Mouse (Mus musculus) thymus, adult 2 months (tissue): ENCODE data around the gene Sema7a. TPM values are rescaled to one million over a fixed set of nuclear protein-coding genes. Genes with fewer than 3 reads are reported as not detected.

ENCODE experiments used
- DNase-seq: peaks from one replicate; pipeline ENCODE4 v3.0.0; 2021
- H3K27ac ChIP-seq: fragments of 200-500 bp; 2 replicates; pipeline ENCODE4 v1.5.1; 2012; ENCODE audit warnings: low read length, control low read depth; ENCODE audit not compliant: control insufficient read depth, insufficient read depth
- H3K27me3 ChIP-seq: fragments of 200-500 bp; 2 replicates; pipeline ENCODE4 v1.6.1; 2012; ENCODE audit warnings: mild to moderate bottlenecking, low read length, moderate library complexity, mixed read lengths; ENCODE audit not compliant: control insufficient read depth, insufficient read depth
- H3K36me3 ChIP-seq: fragments of 200-500 bp; 2 replicates; pipeline ENCODE4 v1.6.1; 2012; ENCODE audit warnings: mild to moderate bottlenecking, low read length, moderate library complexity; ENCODE audit not compliant: control insufficient read depth, insufficient read depth
- H3K4me1 ChIP-seq: fragments of 200-500 bp; replicated peaks from 2 replicates; pipeline ENCODE4 v1.6.1; 2012; ENCODE audit warnings: low read length; ENCODE audit not compliant: control insufficient read depth, insufficient read depth
- H3K4me3 ChIP-seq: fragments of 200-500 bp; 2 replicates; pipeline ENCODE4 v1.5.1; 2012; ENCODE audit warnings: mild to moderate bottlenecking, low read length, control low read depth, moderate library complexity; ENCODE audit not compliant: control insufficient read depth, insufficient read depth
- CTCF ChIP-seq: fragments of 200-500 bp; IDR thresholded peaks from 2 replicates; pipeline ENCODE4 v1.5.1; 2012; ENCODE audit warnings: mild to moderate bottlenecking, control low read depth, low read length, moderate library complexity, borderline replicate concordance; ENCODE audit not compliant: control insufficient read depth, poor library complexity, insufficient read depth; ENCODE audit errors: extremely low read depth
- POLR2A ChIP-seq: fragments of 200-500 bp; IDR thresholded peaks from 2 replicates; pipeline ENCODE4 v1.6.1; 2012; ENCODE audit warnings: mild to moderate bottlenecking, low read length, control low read depth, moderate library complexity; ENCODE audit not compliant: control insufficient read depth, poor library complexity, insufficient read depth; ENCODE audit errors: extremely low read depth
- WGBS: fragments of 180-500 bp; shearing (Covaris S2); methylation state at CpG from one replicate; pipeline ENCODE4 v1.1.7; 2018; 5-methylcytosine and 5-hydroxymethylcytosine counted together
- polyA plus RNA-seq: library from polyadenylated mRNA; depleted of rRNA; stranded (reverse); fragments of >200 nt; gene quantifications from 2 replicates; pipeline ENCODE4 v1.2.3, GENCODE M21; 2012

The Sema7a gene
- polyA plus RNA-seq, 1 experiment, result 85.6 TPM

- Histone ChIP-seq H3K4me3 (no peak overlapping the region), H3K27ac (no peak overlapping the region), H3K27me3 (no peaks in the 10 kb centered on the region), H3K4me1 (peaks cover 80% of the 10 kb centered on the region), H3K36me3 (no peaks in the 10 kb centered on the region)
- TF ChIP-seq POLR2A, result no peak
- peak; percentile 33 for DNase-seq
- WGBS, result 88% methylated on average over 2 of the region's 2 CpGs
Measured at GRCm38 (mm10) chr9:57988098-57988497, 48.2 kb downstream of the Sema7a start.

- peaks cover 90% of the 10 kb centered on the region for H3K4me1 ChIP-seq
- WGBS, result 95% methylated on average over 6 of the region's 6 CpGs
- no peaks in the 10 kb centered on the region for H3K27me3 ChIP-seq
- H3K36me3 ChIP-seq, result no peaks in the 10 kb centered on the region
- DNase-seq, result no peak
- TF ChIP-seq CTCF (no peak), POLR2A (no peak)
- H3K27ac ChIP-seq, result no peak overlapping the region
- H3K4me3 ChIP-seq, result no peak overlapping the region
Measured at GRCm38 (mm10) chr9:57989309-57989708, 49.4 kb downstream of the Sema7a start.

GRCm38 (mm10) chr9:57990438-57991110, 50.7 kb downstream of the Sema7a start:
- TF ChIP-seq CTCF, result peak; percentile 89
- TF ChIP-seq POLR2A, result no peak
- DNase-seq, result peak; percentile 50
- Histone ChIP-seq H3K27me3 (no peaks in the 10 kb centered on the region), H3K4me1 (peaks cover 89% of the 10 kb centered on the region), H3K4me3 (no peak overlapping the region), H3K36me3 (no peaks in the 10 kb centered on the region), H3K27ac (peak overlapping the region; percentile 63)
- WGBS, result 14% methylated on average over 10 of the region's 10 CpGs

GRCm38 (mm10) chr9:57992060-57992459, 52.1 kb downstream of the Sema7a start:
- TF ChIP-seq POLR2A, result no peak
- TF ChIP-seq CTCF, result no peak
- no peaks in the 10 kb centered on the region for H3K27me3 ChIP-seq
- DNase-seq, result peak; percentile 18
- 81% methylated on average over 3 of the region's 3 CpGs for WGBS
- H3K27ac ChIP-seq, result no peak overlapping the region
- no peak overlapping the region for H3K4me3 ChIP-seq
- peaks cover 74% of the 10 kb centered on the region for H3K4me1 ChIP-seq
- no peaks in the 10 kb centered on the region for H3K36me3 ChIP-seq

GRCm38 (mm10) chr9:57992781-57993591, 53.1 kb downstream of the Sema7a start:
- Histone ChIP-seq H3K27ac (no peak overlapping the region), H3K4me1 (peaks cover 70% of the 10 kb centered on the region), H3K27me3 (no peaks in the 10 kb centered on the region), H3K36me3 (no peaks in the 10 kb centered on the region), H3K4me3 (no peak overlapping the region)
- 35% methylated on average over 8 of the region's 8 CpGs for WGBS
- TF ChIP-seq POLR2A (no peak), CTCF (no peak)
- peak; percentile 21 for DNase-seq

GRCm38 (mm10) chr9:57995282-57995681, 55.4 kb downstream of the Sema7a start:
- Histone ChIP-seq H3K27ac (peak overlapping the region; percentile 5; the same call in 1 of the 2 replicates), H3K4me3 (no peak overlapping the region), H3K4me1 (peaks cover 52% of the 10 kb centered on the region), H3K36me3 (no peaks in the 10 kb centered on the region), H3K27me3 (no peaks in the 10 kb centered on the region)
- WGBS, result 42% methylated on average over 4 of the region's 4 CpGs
- peak; percentile 82 for DNase-seq
- TF ChIP-seq POLR2A (no peak), CTCF (no peak)
